ENCODE assay signal across 9 mouse cellular contexts in genomic region chr7:141666190-141666589, GRCm38 (mm10). TPM values are rescaled to one million over a fixed set of nuclear protein-coding genes. Genes with fewer than 3 reads are reported as not detected.
DNase-seq lines count a peak whose midpoint lies in the region; ATAC-seq and TF ChIP-seq lines count a peak whose summit lies in the region.
"Had no signal": no experiment of that assay in that cellular context is flagged by ENCODE, and none has a peak within 500 bp of the region (broad histone marks: within the 10 kb centered on the region; RNA-seq: fewer than 3 reads in every experiment).

No protein-coding gene starts in this region.

- H3K27me3 ChIP-seq in midbrain, embryonic 10.5 days (ENCODE audit: low read depth, poor library complexity, severe bottlenecking), result no peaks in the 10 kb centered on the region
- no peaks in the 10 kb centered on the region for H3K27me3 ChIP-seq in midbrain, embryonic 13.5 days
- peaks cover 4% of the 10 kb centered on the region for H3K27me3 ChIP-seq in myocyte (ENCODE audit: control insufficient read depth, insufficient read depth, insufficient read length)
- no peaks in the 10 kb centered on the region for H3K27me3 ChIP-seq in midbrain, embryonic 15.5 days (replicated peaks)
- H3K27me3 ChIP-seq: heart, embryonic 13.5 days had no signal

- H3K9me3 ChIP-seq in midbrain, embryonic 10.5 days (replicated peaks), result no peaks in the 10 kb centered on the region
- H3K9me3 ChIP-seq in midbrain, embryonic 13.5 days, result no peaks in the 10 kb centered on the region
- no peaks in the 10 kb centered on the region for H3K9me3 ChIP-seq in midbrain, embryonic 15.5 days
- H3K9me3 ChIP-seq: heart, embryonic 13.5 days had no signal

- peak; percentile 73 for TF ChIP-seq CTCF in left cerebral cortex, adult 2 months (IDR thresholded peaks at IDR 0.05)

- no peak for TF ChIP-seq POLR2A in myocyte (IDR thresholded peaks at IDR 0.05; ENCODE audit: insufficient read length, low read depth)

- H3K79me2 ChIP-seq in myocyte (ENCODE audit: control insufficient read depth, insufficient read depth), result no peaks in the 10 kb centered on the region

- intact Hi-C loops in heart, postnatal 10 days (cut with DNase I), result loop anchor here (1.0 to 2.0 kb wide), 2 partner anchors 137 to 186 kb away; no protein-coding TSS in a partner anchor
- intact Hi-C loops in left cerebral cortex, adult 2 months (cut with DNase I), result loop anchor here (2.0 kb wide), 2 partner anchors 141 to 185 kb away; no protein-coding TSS in a partner anchor

- no peaks in the 10 kb centered on the region for H3K4me1 ChIP-seq in midbrain, embryonic 10.5 days
- no peaks in the 10 kb centered on the region for H3K4me1 ChIP-seq in midbrain, embryonic 13.5 days (replicated peaks)
- H3K4me1 ChIP-seq in midbrain, embryonic 15.5 days, result no peaks in the 10 kb centered on the region

- DNase-seq in midbrain, embryonic 10.5 days (ENCODE audit: low spot score), result peak; percentile 39
- DNase-seq in MN1 (ENCODE audit: low spot score), result peak; percentile 66
- peak; percentile 53 to 61 for DNase-seq in cerebellum, adult 18-20 months
- peak; percentile 64 to 74 for DNase-seq in heart, postnatal 10 days
- DNase-seq in left cerebral cortex, adult 2 months (ENCODE audit: extremely low spot score in 1 of 2, low spot score in 2 of 2), result peak; percentile 31 to 33

- ATAC-seq in midbrain, embryonic 13.5 days, result no peak
- no peak for ATAC-seq in midbrain, embryonic 15.5 days (replicated peaks)

- no peak overlapping the region for H3K4me2 ChIP-seq in midbrain, embryonic 13.5 days (replicated peaks)
- H3K4me2 ChIP-seq in myocyte (ENCODE audit: low read depth), result peak overlapping the region; percentile 12
- no peak overlapping the region for H3K4me2 ChIP-seq in midbrain, embryonic 15.5 days
- H3K4me2 ChIP-seq: heart, embryonic 13.5 days had no signal

- H3K27ac ChIP-seq in midbrain, embryonic 10.5 days (replicated peaks), result no peak overlapping the region
- H3K27ac ChIP-seq in midbrain, embryonic 13.5 days, result no peak overlapping the region
- H3K27ac ChIP-seq in left cerebral cortex, adult 2 months, result no peak overlapping the region
- no peak overlapping the region for H3K27ac ChIP-seq in midbrain, embryonic 15.5 days
- H3K27ac ChIP-seq: heart, embryonic 13.5 days had no signal

- 29% methylated on average over 4 of the region's 4 CpGs for WGBS in midbrain, embryonic 10.5 days
- 16% methylated on average over 4 of the region's 4 CpGs for WGBS in midbrain, embryonic 13.5 days
- WGBS in midbrain, embryonic 15.5 days, result 21% methylated on average over 4 of the region's 4 CpGs

- H3K4me3 ChIP-seq in midbrain, embryonic 10.5 days, result no peak overlapping the region
- no peak overlapping the region for H3K4me3 ChIP-seq in midbrain, embryonic 13.5 days (replicated peaks)
- H3K4me3 ChIP-seq in left cerebral cortex, adult 2 months, result no peak overlapping the region
- H3K4me3 ChIP-seq in myocyte, result no peak overlapping the region
- H3K4me3 ChIP-seq in midbrain, embryonic 15.5 days, result no peak overlapping the region
- H3K4me3 ChIP-seq: heart, embryonic 13.5 days had no signal

- no peak overlapping the region for H3K9ac ChIP-seq in midbrain, embryonic 13.5 days (replicated peaks)
- H3K9ac ChIP-seq in midbrain, embryonic 15.5 days, result no peak overlapping the region
- H3K9ac ChIP-seq: heart, embryonic 13.5 days had no signal

- no peaks in the 10 kb centered on the region for H3K36me3 ChIP-seq in midbrain, embryonic 10.5 days
- no peaks in the 10 kb centered on the region for H3K36me3 ChIP-seq in midbrain, embryonic 13.5 days
- no peaks in the 10 kb centered on the region for H3K36me3 ChIP-seq in myocyte (ENCODE audit: control insufficient read depth, insufficient read depth)
- H3K36me3 ChIP-seq in midbrain, embryonic 15.5 days (replicated peaks), result no peaks in the 10 kb centered on the region
- H3K36me3 ChIP-seq: heart, embryonic 13.5 days had no signal

- H3ac ChIP-seq in myocyte (ENCODE audit: control insufficient read depth, insufficient read length), result no peak overlapping the region

TF ChIP-seq in myocyte, 11 proteins besides CTCF, POLR2A, EP300 and RAD21:
- TF ChIP-seq TCF12 (IDR thresholded peaks at IDR 0.05; ENCODE audit: insufficient read depth, poor library complexity, severe bottlenecking), result no peak
- TF ChIP-seq MYOG (IDR thresholded peaks at IDR 0.05; ENCODE audit: control insufficient read depth in 1 of 3, insufficient read depth in 1 of 3, insufficient read length in 2 of 3, low read depth in 2 of 3), result no peak
- TF ChIP-seq TCF3 (IDR thresholded peaks at IDR 0.05; ENCODE audit: insufficient read length, low read depth), result no peak
- TF ChIP-seq MAX (IDR thresholded peaks at IDR 0.05; ENCODE audit: low read depth), result no peak
- no peak for TF ChIP-seq REST (IDR thresholded peaks at IDR 0.05; ENCODE audit: insufficient read depth, insufficient read length)
- TF ChIP-seq CEBPB (IDR thresholded peaks at IDR 0.05; ENCODE audit: insufficient read depth, poor library complexity, severe bottlenecking), result no peak
- TF ChIP-seq MYOD1 (IDR thresholded peaks at IDR 0.05; ENCODE audit: control insufficient read depth in 1 of 3, insufficient read length in 2 of 3, low read depth in 2 of 3), result no peak
- no peak for TF ChIP-seq E2F4 (IDR thresholded peaks at IDR 0.05; ENCODE audit: insufficient read depth)
- TF ChIP-seq POLR2AphosphoS2 (IDR thresholded peaks at IDR 0.05; ENCODE audit: insufficient read length, low read depth), result no peak
- TF ChIP-seq SRF (IDR thresholded peaks at IDR 0.05; ENCODE audit: control insufficient read depth, insufficient read length, low read depth), result no peak
- no peak for TF ChIP-seq USF1 (IDR thresholded peaks at IDR 0.05; ENCODE audit: low read depth)

RNA-seq across cellular contexts. Expression of gene Muc6, which starts 11.1 kb away (rescaled TPM):
- polyA plus RNA-seq in midbrain, embryonic 10.5 days (2016; fragmentation: Nextera tagmentation; extraction: Ambion mirVana), result 0.14 and 0.20 TPM in 2 replicates
- polyA plus RNA-seq in midbrain, embryonic 13.5 days (2015; fragmentation: Nextera tagmentation; extraction: Ambion mirVana), result 0.26 and 0.27 TPM in 2 replicates
- not detected for total RNA-seq in heart, postnatal 10 days (2021)
- not detected for total RNA-seq in left cerebral cortex, adult 2 months (2021)
- polyA plus RNA-seq in myocyte (2012; fragmentation: generic; extraction: Trizol), result 0.20 TPM
- 0.27 and 0.37 TPM in 2 replicates for polyA plus RNA-seq in midbrain, embryonic 15.5 days (2015; fragmentation: Nextera tagmentation; extraction: Ambion mirVana)

RNA-seq across cellular contexts. Expression of gene Muc2, which starts 23.9 kb away (rescaled TPM):
- 0.21 TPM in 2 replicates for polyA plus RNA-seq in midbrain, embryonic 10.5 days (2016; fragmentation: Nextera tagmentation; extraction: Ambion mirVana)
- polyA plus RNA-seq in midbrain, embryonic 13.5 days (2015; fragmentation: Nextera tagmentation; extraction: Ambion mirVana), result 0.09 and 0.27 TPM in 2 replicates
- 1 to 10 TPM in 1 of 2 experiments, under 1 TPM in 1; 0.74 to 1.3 TPM for total RNA-seq in heart, postnatal 10 days (2021)
- under 1 TPM; 0.61 to 0.65 TPM for total RNA-seq in left cerebral cortex, adult 2 months (2021)
- polyA plus RNA-seq in myocyte (2012; fragmentation: generic; extraction: Trizol), result not detected
- polyA plus RNA-seq in midbrain, embryonic 15.5 days (2015; fragmentation: Nextera tagmentation; extraction: Ambion mirVana), result 0.15 and 0.38 TPM in 2 replicates
